Mouse (Mus musculus) urinary bladder, postnatal 36 days (tissue): ENCODE results near the gene Ankzf1.

Experiments
- DNase-seq, 2 experiments: peaks; one replicate each; pipeline ENCODE4 v3.0.0; 2022; ENCODE audit warnings: low spot score in 2 of 2, mixed read lengths in 1 of 2

Ankzf1 gene

DNA sequence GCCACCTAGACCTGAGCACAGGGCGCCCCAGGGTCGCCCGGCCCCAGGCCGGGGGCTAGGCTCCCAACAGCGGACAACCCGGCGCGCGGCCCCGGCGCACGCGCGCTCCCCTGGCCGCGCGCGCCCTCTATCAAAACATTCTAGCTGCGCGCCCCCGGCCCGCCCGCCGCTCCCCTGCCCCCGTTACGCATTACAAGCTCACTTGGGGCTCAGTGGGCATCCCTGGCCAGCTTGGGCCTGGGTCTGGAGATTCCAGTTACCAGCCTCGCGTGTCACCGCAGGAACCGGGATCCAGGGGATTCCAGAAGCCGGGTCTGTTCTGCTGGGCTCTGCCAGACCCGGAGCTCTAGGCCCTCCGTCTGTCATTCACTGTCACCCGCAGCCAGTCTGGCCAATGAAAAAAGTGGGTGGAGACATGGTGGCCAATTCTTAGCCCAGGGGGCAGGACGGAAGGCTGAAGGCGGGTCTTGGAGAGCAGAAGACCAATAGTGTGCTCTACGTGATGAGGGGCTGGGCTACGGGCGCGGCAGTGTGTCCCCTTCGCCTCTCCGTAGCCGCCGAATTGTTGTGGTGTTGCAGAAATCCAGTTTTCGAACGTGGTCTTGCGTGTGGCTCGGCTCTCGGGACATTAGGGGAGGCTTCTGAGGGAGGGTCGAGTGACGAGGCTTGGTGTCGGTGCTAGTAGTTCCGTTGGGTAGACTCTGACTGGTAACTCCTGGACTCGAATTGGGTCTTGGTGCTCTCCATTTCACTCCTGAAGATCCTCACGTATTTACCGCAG lies at the start of gene Ankzf1, which contains the start of gene Atg9a:
Gene Ankzf1, plus strand, starts transcription at position 530 of the 781 bp plus-strand sequence.
Gene Atg9a, minus strand, starts transcription at position 575 of the 781 bp plus-strand sequence.
- DNase-seq = peak; percentile 91 to 96

DNA sequence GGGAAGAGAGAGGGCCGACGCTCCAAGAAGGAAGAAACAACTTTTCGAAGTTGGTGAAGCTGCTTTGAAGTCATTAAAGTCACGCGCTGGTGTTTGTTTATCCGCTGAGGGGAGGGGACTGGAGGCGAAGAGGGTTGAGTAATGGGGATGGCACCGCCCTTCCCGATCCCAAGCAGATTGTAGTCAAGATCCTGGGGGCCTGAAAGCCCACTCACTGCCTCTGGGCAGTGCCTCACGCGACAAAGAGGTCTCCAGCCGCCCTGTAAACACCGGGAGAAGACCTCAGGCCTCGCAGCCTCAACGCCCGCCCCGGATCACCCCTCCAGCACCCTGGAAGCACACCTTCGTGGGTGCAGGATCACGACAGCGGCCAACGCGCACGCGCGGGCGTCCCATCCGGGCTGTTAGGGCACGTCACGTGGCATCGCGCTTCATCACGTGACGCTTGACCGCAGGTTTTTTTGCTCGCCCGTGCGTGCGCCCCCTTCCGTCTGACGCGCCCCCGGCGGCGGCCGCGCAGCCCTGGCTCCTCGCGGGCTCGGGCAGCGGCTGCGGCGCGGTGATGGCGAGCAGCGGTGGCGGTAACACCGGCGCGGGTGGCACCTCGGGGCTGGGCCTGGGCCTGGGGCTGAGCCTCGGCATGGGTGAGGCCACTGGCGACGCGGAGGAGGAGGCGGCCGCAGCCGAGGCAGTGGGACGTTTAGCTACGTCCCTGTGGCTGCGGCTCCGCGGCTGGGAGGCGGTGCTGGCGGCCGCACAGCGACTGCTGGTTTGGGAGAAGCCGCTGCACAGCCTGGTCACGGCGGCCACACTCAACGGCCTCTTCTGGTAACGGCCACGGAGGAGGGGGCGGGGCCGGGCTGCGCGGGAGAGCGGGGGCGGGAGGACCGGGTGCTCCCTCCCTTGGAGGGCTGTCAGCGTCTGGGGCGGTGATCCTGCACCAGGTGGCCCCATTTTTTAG lies 49.4 kb upstream of the Ankzf1 start, which contains the start of the genes Cnppd1 and Retreg2:
Gene Cnppd1, minus strand, starts transcription at position 411 of the 961 bp plus-strand sequence.
Gene Retreg2, plus strand, starts transcription at position 478 of the 961 bp plus-strand sequence.
- DNase-seq = peak; percentile 95 to 96

DNA sequence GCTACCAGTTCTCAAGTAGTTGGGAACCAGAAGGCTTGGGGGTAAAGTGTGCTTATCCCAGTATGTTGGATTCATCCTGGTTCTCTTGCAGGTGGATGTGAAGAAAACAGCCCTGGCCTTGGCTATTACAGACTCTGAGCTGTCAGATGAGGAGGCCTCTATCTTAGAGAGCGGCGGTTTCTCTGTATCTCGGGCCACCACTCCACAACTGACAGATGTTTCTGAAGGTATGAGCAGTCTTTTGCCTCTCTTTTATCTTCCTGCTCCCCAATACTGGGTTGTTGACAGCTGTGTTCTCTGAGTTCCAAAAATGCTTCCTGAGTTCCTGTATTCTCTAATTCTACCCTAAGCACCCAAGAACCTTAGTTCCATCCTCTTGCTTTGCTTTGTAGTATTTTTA lies 46.4 kb upstream of the Ankzf1 start:
- no peak for DNase-seq

- no peak for DNase-seq
These were observed 44.4 kb upstream of the Ankzf1 start for GRCm38 (mm10) chr1:75147411-75148135.

DNA sequence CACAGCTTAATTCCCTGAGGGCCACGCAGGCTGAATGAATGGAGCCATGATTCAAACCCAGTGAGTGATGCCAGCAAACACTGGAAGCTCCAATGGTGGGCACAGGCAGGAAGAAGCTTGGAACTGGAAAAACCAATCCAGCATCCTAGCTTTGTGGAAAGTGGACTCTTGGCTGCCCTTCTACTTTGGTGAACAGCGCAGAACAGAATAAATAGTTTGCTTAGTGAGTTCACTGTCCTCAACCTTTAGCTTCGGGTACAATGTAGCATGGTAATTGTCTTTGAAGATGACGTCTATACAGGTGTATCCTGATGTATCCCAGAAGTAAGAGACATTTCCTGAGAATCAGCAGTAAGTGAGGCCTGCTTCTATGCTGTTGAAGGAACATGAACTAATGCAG lies 43.2 kb upstream of the Ankzf1 start:
- no peak for DNase-seq

DNA sequence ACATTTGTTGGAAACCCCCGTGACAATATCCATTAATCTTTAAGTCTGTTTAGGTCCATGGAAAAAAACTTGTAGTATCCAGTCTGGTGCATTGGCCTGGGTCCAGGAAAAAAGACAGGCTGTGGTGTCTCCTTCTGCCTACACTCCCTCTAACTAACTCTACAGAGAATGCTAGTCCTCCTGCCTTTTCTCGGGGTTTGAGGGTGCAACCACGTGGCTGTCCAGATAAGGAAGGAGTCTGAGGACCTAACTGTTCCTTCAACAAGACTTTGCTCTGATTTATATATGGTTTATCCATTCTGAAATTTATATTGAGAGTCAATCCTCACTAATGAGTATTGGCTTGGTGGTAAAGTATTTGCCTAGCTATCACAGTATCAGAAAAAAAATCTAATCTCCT lies 36.1 kb upstream of the Ankzf1 start:
- no peak for DNase-seq

DNA sequence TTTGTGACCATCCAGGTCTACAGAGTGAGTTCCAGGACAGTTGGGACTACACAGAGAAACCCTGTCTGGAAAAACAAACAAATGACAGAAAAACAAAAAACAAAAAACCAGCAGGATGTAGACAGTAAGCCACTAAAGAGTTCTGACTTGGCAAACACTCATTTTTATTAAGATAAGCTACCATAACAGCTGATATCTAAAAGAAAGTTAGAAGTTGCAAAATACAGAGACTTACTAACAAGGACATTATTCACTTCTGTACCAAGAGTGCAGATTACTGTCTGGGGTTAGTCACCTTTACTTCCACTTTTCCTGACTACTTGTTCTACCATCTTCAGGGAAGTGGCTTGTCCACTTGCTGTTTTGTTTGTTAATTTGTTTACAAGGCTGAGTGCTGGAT lies 33.0 kb upstream of the Ankzf1 start:
- DNase-seq = no peak

GRCm38 (mm10) chr1:75159540-75160255 lies 32.3 kb upstream of the Ankzf1 start:
- DNase-seq = no peak

DNA sequence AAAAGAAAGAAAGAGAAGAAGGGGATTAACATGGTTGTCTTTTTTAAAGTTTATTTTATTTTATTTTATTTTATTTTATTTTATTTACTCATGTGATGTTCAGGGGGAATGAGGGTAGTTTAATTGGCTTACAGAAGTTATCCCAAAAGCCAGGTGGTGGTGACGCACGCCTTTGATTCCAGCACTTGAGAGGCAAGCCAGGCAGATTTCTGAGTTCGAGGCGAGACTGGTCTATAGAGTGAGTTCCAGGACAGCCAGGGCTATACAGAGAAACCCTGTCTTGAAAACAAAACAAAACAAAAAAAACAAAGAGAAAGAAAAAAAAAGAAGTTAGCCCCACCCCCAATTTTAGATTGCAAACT lies 31.7 kb upstream of the Ankzf1 start:
- DNase-seq = no peak

DNA sequence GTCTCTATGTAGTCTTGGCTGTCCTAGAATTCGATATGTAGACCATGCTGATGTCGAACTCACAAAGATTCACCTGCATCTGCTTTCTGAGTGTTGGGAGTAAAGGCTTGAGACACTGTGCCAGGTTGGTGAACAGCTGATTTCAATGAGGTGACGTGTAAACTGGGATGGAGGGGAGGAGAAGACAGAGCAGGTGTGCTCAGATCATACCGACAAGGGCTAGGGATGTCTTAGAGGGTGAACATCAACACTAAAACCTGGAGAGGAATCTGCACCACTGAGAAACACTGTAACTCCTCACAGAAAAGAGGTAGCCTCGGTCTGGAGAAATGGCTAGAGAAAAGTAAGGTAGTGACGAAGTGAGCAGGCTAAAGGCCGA lies 23.9 kb upstream of the Ankzf1 start:
- no peak for DNase-seq

DNA sequence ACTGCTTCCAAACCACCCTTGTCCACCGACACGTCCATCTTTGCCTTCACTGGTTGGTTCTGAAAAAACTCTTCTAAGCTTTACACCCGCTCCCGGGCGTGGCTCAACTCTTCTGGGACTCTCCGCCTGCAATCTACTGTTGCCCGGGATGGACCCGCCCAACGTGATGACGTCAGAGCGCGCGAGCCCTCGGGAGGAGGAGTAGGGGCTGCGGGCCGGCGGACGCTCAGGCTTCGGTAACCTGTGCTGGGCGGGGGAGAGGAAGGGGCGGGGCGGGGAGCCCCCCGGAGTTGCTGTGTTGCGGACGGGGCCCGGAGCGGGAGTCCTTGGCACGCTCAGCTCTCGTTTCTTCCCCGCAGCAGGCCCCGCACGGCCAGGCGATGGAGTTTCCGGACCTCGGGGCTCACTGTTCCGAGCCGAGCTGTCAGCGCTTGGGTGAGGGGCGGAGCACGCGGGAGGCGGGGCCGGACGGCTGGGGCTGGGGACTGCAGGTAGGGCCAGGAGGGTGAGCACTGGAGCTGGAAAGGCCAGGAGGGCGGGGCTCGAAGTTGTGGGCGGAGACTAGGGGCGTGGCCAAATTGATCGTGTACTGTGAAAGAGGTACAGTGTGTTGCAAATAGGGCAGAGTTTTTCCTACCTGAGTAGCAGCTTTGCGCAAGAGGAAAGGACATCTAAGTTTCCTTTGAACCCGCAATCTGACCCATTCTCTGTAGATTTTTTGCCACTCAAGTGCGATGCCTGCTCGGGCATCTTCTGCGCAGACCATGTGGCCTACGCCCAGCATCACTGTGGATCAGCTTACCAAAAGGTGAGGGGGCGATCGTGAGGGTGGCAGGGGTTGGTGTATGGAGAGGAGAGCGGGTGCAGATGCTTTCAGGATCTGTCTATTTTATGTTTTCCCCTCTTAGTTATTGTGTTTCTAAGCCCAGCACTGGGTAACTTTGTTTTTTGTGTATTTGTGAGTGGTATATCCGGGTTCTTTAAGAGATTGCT lies 23.2 kb upstream of the Ankzf1 start, which contains the start of gene Zfand2b:
Gene Zfand2b, plus strand, starts transcription at position 175 of the 993 bp plus-strand sequence.
- peak; percentile 98 for DNase-seq

DNA sequence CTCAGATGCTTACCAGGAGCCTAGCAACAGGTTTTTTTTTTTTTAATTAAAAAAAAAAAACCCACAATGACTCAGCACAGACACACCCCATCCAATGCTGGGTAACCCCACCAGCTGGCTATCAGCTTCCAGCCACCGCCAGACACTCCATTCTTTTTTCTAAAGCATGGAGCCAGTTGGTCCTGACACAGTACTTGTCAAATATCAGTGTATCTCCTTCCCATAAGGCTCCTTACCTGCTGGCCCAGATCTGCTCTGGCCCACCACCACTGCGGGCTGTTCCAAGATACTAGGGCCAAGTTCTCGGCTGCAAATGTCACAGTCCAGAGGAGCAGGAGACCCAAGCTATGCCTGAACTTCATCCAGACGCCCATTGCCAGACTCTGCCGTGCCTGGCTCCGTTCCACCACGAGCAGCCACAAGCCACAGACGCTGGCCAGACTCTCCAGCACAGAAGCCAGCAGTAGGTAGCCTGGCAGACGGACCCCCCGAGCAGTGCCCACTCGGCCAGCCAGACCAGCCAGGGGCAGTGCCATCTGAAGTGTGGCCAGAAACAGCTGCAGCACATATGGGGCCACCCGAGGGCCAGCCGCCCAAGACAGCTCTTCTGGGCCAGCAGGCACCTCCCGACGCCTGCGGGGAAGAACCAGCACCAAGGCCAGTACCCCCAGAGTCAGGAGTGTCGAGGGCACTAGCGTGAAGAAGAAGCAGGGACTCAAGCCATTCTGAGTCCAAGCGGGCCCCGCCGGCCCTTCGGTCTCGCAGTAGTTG lies 12.4 kb upstream of the Ankzf1 start:
- DNase-seq = peak in 1 of 2 experiments; percentile 35

DNA sequence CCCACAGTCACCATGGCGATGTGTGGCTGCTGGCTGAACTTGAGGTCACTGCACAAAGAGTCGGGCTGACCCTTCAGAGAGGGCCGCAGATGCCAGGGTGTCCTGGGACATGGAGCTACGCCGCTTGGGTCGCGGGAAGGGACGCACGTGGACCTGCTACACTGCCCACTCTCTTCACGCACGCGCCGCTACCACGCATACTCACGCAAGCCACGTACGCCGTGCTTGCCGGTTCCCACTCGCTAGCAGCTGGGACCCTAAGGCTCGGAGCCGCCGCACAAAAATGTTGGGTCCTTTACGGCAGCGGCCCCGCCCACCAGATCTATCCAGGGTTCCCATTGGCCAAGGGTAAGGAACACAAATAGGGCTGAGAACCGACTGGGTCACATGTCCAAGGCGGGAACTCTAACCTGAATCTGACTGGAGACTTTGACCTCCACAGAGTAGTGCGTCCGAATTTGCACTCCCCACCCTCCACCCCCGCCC lies 11.8 kb upstream of the Ankzf1 start, which contains the start of gene Abcb6:
Gene Abcb6, minus strand, starts transcription at position 288 of the 486 bp plus-strand sequence.
- peak; percentile 75 to 88 for DNase-seq

- no peak for DNase-seq
These were observed 11.2 kb upstream of the Ankzf1 start for GRCm38 (mm10) chr1:75180741-75181140.

DNA sequence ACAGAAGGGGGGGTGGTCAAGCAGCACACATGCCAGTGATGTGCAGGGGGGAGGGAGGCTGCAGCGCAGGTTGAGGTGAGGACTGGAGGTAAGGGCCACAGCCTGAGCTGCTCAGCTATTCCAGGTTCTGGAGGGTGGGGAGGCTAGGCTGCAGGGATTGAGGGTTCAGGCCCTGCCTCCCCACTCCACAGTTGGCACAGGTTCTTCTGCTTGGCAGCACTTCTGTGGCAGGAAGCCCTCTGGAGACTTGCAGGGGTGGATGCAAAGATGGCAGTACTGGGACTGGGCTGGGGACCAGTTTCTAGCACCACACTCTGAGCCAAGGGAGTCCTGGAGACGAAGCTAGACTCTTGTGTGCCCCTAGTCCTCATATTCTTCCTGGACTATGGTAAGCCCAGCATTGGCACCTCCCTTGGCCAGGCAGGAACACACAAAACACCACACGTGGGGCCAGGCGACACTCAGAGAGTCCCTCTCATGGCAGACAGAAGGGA lies 10.5 kb upstream of the Ankzf1 start:
- no peak for DNase-seq

GRCm38 (mm10) chr1:75182160-75182559 lies 9.8 kb upstream of the Ankzf1 start:
- no peak for DNase-seq

DNA sequence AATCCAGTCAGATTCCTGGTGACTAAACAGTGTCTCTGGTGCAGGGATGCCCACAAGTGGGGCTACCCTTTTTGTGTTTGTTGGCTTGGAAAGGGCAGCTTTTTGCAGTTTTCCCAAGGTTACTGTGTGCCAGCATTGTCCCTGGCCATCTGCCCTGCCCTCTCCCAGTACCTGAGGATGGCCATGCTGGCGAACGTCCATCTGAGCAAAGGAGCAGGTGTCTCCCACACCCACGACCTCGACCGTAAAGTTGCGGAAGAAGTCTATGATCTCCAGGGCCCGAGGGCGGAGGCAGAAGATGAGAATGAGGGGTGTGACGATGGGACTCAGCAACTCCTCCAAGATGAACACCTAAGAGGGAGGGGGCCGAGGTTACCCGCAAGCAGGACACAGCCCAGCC lies 6.5 kb upstream of the Ankzf1 start:
- DNase-seq = no peak

GRCm38 (mm10) chr1:75187126-75187525 lies 4.8 kb upstream of the Ankzf1 start:
- DNase-seq = no peak
